Mouse (Mus musculus) myocyte (in vitro differentiated cells): ENCODE measurements at regions not wholly inside any gene's neighbourhood (a gene's known extent, or its start where the extent isn't known, plus 50 kb on each side); places are given as distances from the start of the nearest gene placed in this dataset.

ENCODE experiments used
- CEBPB ChIP-seq: IDR thresholded peaks from 2 replicates; pipeline ENCODE4 v1.6.1; 2011; ENCODE audit warnings: mild to moderate bottlenecking, moderate library complexity; ENCODE audit not compliant: poor library complexity, insufficient read depth, severe bottlenecking
- E2F4 ChIP-seq: IDR thresholded peaks from one replicate; pipeline ENCODE4 v1.6.1; 2011; ENCODE audit warnings: mild to moderate bottlenecking, control low read depth, moderate library complexity; ENCODE audit not compliant: insufficient read depth
- MAX ChIP-seq: IDR thresholded peaks from one replicate; pipeline ENCODE4 v1.6.1; 2011; ENCODE audit warnings: low read depth, mild to moderate bottlenecking, control low read depth
- MYOD1 ChIP-seq, 3 experiments: IDR thresholded peaks; one replicate each; pipeline ENCODE4 v1.6.1; 2011; ENCODE audit warnings: control low read depth in 2 of 3, low read depth in 2 of 3, mild to moderate bottlenecking in 2 of 3, moderate library complexity in 1 of 3; ENCODE audit not compliant: insufficient read length in 2 of 3, control insufficient read depth in 1 of 3
- MYOG ChIP-seq, 3 experiments: IDR thresholded peaks; one replicate each; pipeline ENCODE4 v1.6.1; 2011; ENCODE audit warnings: control low read depth in 2 of 3, low read depth in 2 of 3, mild to moderate bottlenecking in 2 of 3; ENCODE audit not compliant: insufficient read length in 2 of 3, control insufficient read depth in 1 of 3, insufficient read depth in 1 of 3
- POLR2A ChIP-seq: IDR thresholded peaks from one replicate; pipeline ENCODE4 v1.6.1; 2011; ENCODE audit warnings: low read depth, mild to moderate bottlenecking, control low read depth, moderate library complexity; ENCODE audit not compliant: insufficient read length
- POLR2AphosphoS2 ChIP-seq: IDR thresholded peaks from one replicate; pipeline ENCODE4 v1.6.1; 2011; ENCODE audit warnings: low read depth, control low read depth; ENCODE audit not compliant: insufficient read length
- REST ChIP-seq: IDR thresholded peaks from one replicate; pipeline ENCODE4 v1.6.1; 2011; ENCODE audit warnings: mild to moderate bottlenecking, control low read depth, moderate library complexity; ENCODE audit not compliant: insufficient read depth, insufficient read length
- SRF ChIP-seq: IDR thresholded peaks from one replicate; pipeline ENCODE4 v1.6.1; 2011; ENCODE audit warnings: low read depth; ENCODE audit not compliant: control insufficient read depth, insufficient read length
- TCF12 ChIP-seq: IDR thresholded peaks from one replicate; pipeline ENCODE4 v1.6.1; 2011; ENCODE audit warnings: mild to moderate bottlenecking, control low read depth; ENCODE audit not compliant: poor library complexity, insufficient read depth, severe bottlenecking
- USF1 ChIP-seq: IDR thresholded peaks from one replicate; pipeline ENCODE4 v1.6.1; 2011; ENCODE audit warnings: low read depth, mild to moderate bottlenecking, control low read depth, moderate library complexity

- no peak for TF ChIP-seq CEBPB
- no peak for TF ChIP-seq POLR2A
- no peak for TF ChIP-seq MAX
- no peak for TF ChIP-seq MYOD1 (IDR thresholded peaks at IDR 0.05; ENCODE audit: control insufficient read depth in 1 of 3, insufficient read length in 2 of 3, low read depth in 2 of 3)
- no peak for TF ChIP-seq REST
- no peak for TF ChIP-seq USF1
- TF ChIP-seq POLR2AphosphoS2 = no peak
- TF ChIP-seq E2F4 = no peak
- TF ChIP-seq MYOG (IDR thresholded peaks at IDR 0.05; ENCODE audit: control insufficient read depth in 1 of 3, insufficient read depth in 1 of 3, insufficient read length in 2 of 3, low read depth in 2 of 3) = peak in 1 of 3 experiments; percentile 19
- TF ChIP-seq TCF12 = no peak
- TF ChIP-seq SRF = no peak
These were observed 226.8 kb upstream of the Pik3r1 start for GRCm38 (mm10) chr13:101994779-101995178.
